Mouse (Mus musculus): Measurements from ENCODE around the gene Slc39a9. TPM values are rescaled to one million over a fixed set of nuclear protein-coding genes. Genes with fewer than 3 reads are reported as not detected.
A peak's percentile ranks its signal among the peaks of the same experiment; 100 is the strongest.

Slc39a9 gene
- polyA plus RNA-seq, 1 experiment from 2014 or later: 26.6 TPM

DNA sequence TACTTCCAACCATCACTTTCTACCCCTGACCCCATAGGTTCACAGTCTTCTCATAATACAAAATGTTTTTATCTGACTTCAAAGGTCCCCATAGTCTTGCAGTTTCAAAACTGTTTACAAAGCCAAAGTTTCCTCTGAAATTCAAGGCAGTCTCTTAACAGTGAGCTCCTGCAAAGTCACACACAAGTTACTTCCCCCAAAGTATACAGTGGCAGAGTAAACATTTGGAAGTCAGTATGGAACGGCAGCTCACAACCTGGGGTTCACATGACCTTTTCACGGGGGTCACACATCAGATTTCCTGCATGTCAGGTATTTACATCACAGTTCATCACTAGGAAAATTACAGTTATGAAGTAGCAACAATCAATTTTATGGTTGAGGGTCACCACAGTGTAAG lies 20.3 kb downstream of the Slc39a9 start:
- WGBS: 75% methylated on average over 2 of the region's 2 CpGs
- Histone ChIP-seq H3K4me3 (ENCODE audit: low read depth, low read length) (no peak overlapping the region), H3K36me3 (replicated peaks; ENCODE audit: control insufficient read depth, insufficient read depth, low read depth, low read length) (no peaks in the 10 kb centered on the region), H3K27ac (replicated peaks; ENCODE audit: low read depth, low read length) (no peak overlapping the region), H3K4me1 (ENCODE audit: control insufficient read depth, insufficient read depth, low read length) (no peaks in the 10 kb centered on the region), H3K27me3 (ENCODE audit: control insufficient read depth, insufficient read depth, low read length) (no peaks in the 10 kb centered on the region), H3K9ac (replicated peaks; ENCODE audit: low read length) (no peak overlapping the region), H3K4me2 (ENCODE audit: low read depth, low read length) (no peak overlapping the region), H3K9me3 (replicated peaks; ENCODE audit: control insufficient read depth, low read length) (no peaks in the 10 kb centered on the region)
- DNase-seq (ENCODE audit: low spot score) (no peak), ATAC-seq (replicated peaks; ENCODE audit: insufficient number of reproducible peaks, low FRiP score, low TSS enrichment, low read depth) (no peak)

DNA sequence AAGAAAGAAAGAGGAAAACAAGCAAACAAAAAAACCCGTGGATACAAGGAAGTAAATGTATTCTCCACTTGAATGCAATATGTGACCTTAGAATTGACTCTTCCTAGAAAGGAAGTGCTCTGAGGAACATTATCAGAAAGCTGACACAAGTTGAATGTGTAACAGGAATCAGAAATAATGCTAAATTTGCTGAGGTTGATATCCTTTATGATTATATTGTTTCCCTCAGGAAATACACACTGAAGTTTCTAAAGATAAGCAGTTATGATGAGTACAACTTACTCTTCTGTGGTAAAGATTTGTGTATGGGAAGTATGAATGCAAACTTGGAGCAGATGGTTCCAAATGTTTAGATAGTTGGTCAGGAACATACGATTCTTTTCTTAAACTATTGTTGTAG lies 24.7 kb downstream of the Slc39a9 start:
- ATAC-seq (replicated peaks; ENCODE audit: insufficient number of reproducible peaks, low FRiP score, low TSS enrichment, low read depth) (no peak), DNase-seq (ENCODE audit: low spot score) (no peak)
- Histone ChIP-seq H3K27me3 (ENCODE audit: control insufficient read depth, insufficient read depth, low read length) (no peaks in the 10 kb centered on the region), H3K4me1 (ENCODE audit: control insufficient read depth, insufficient read depth, low read length) (no peaks in the 10 kb centered on the region), H3K4me2 (ENCODE audit: low read depth, low read length) (no peak overlapping the region), H3K9me3 (replicated peaks; ENCODE audit: control insufficient read depth, low read length) (no peaks in the 10 kb centered on the region), H3K4me3 (ENCODE audit: low read depth, low read length) (no peak overlapping the region), H3K36me3 (replicated peaks; ENCODE audit: control insufficient read depth, insufficient read depth, low read depth, low read length) (no peaks in the 10 kb centered on the region), H3K27ac (replicated peaks; ENCODE audit: low read depth, low read length) (no peak overlapping the region), H3K9ac (replicated peaks; ENCODE audit: low read length) (no peak overlapping the region)
- 82% methylated on average over 2 of the region's 2 CpGs for WGBS

GRCm38 (mm10) chr12:80673170-80673569 lies 29.5 kb downstream of the Slc39a9 start:
- no peaks in the 10 kb centered on the region; the same call in 1 of the 2 replicates for H3K36me3 ChIP-seq (replicated peaks; ENCODE audit: control insufficient read depth, insufficient read depth, low read depth, low read length)
- WGBS: 22% methylated on average over 3 of the region's 3 CpGs

GRCm38 (mm10) chr12:80681340-80681739 lies 37.7 kb downstream of the Slc39a9 start:
- ATAC-seq (replicated peaks; ENCODE audit: insufficient number of reproducible peaks, low FRiP score, low TSS enrichment, low read depth) (no peak; the same call in 1 of the 2 replicates), DNase-seq (ENCODE audit: low spot score) (peak; percentile 51)
- no peak overlapping the region for H3K27ac ChIP-seq (replicated peaks; ENCODE audit: low read depth, low read length)

More at GRCm38 (mm10) chr12:80673170-80673569, 29.5 kb downstream of the Slc39a9 start:
- no peaks in the 10 kb centered on the region for H3K9me3 ChIP-seq (replicated peaks; ENCODE audit: control insufficient read depth, low read length)
- no peak overlapping the region for H3K27ac ChIP-seq (replicated peaks; ENCODE audit: low read depth, low read length)
- DNase-seq (ENCODE audit: low spot score) (peak; percentile 75), ATAC-seq (replicated peaks; ENCODE audit: insufficient number of reproducible peaks, low FRiP score, low TSS enrichment, low read depth) (no peak)
- no peaks in the 10 kb centered on the region for H3K4me1 ChIP-seq (ENCODE audit: control insufficient read depth, insufficient read depth, low read length)
- no peaks in the 10 kb centered on the region for H3K27me3 ChIP-seq (ENCODE audit: control insufficient read depth, insufficient read depth, low read length)
- no peak overlapping the region for H3K9ac ChIP-seq (replicated peaks; ENCODE audit: low read length)
- H3K4me3 ChIP-seq (ENCODE audit: low read depth, low read length): no peak overlapping the region
- no peak overlapping the region for H3K4me2 ChIP-seq (ENCODE audit: low read depth, low read length)

GRCm38 (mm10) chr12:80683554-80683953 lies 39.9 kb downstream of the Slc39a9 start:
- no peak overlapping the region for H3K4me2 ChIP-seq (ENCODE audit: low read depth, low read length)
- H3K4me1 ChIP-seq (ENCODE audit: control insufficient read depth, insufficient read depth, low read length): no peaks in the 10 kb centered on the region
- DNase-seq (ENCODE audit: low spot score) (no peak), ATAC-seq (replicated peaks; ENCODE audit: insufficient number of reproducible peaks, low FRiP score, low TSS enrichment, low read depth) (no peak)
- no peaks in the 10 kb centered on the region for H3K36me3 ChIP-seq (replicated peaks; ENCODE audit: control insufficient read depth, insufficient read depth, low read depth, low read length)
- no peak overlapping the region for H3K4me3 ChIP-seq (ENCODE audit: low read depth, low read length)
- H3K9ac ChIP-seq (replicated peaks; ENCODE audit: low read length): no peak overlapping the region
- H3K27ac ChIP-seq (replicated peaks; ENCODE audit: low read depth, low read length): no peak overlapping the region
- no peaks in the 10 kb centered on the region for H3K9me3 ChIP-seq (replicated peaks; ENCODE audit: control insufficient read depth, low read length)
- WGBS: 90% methylated on average over 3 of the region's 3 CpGs
- H3K27me3 ChIP-seq (ENCODE audit: control insufficient read depth, insufficient read depth, low read length): no peaks in the 10 kb centered on the region

More at GRCm38 (mm10) chr12:80681340-80681739, 37.7 kb downstream of the Slc39a9 start:
- 66% methylated on average over 1 of the region's 1 CpGs for WGBS
- Histone ChIP-seq H3K9ac (replicated peaks; ENCODE audit: low read length) (no peak overlapping the region), H3K4me2 (ENCODE audit: low read depth, low read length) (no peak overlapping the region), H3K27me3 (ENCODE audit: control insufficient read depth, insufficient read depth, low read length) (no peaks in the 10 kb centered on the region), H3K4me1 (ENCODE audit: control insufficient read depth, insufficient read depth, low read length) (no peaks in the 10 kb centered on the region), H3K4me3 (ENCODE audit: low read depth, low read length) (no peak overlapping the region), H3K9me3 (replicated peaks; ENCODE audit: control insufficient read depth, low read length) (no peaks in the 10 kb centered on the region), H3K36me3 (replicated peaks; ENCODE audit: control insufficient read depth, insufficient read depth, low read depth, low read length) (no peaks in the 10 kb centered on the region; the same call in 1 of the 2 replicates)

GRCm38 (mm10) chr12:80684316-80684715 lies 40.6 kb downstream of the Slc39a9 start:
- Histone ChIP-seq H3K4me3 (ENCODE audit: low read depth, low read length) (no peak overlapping the region), H3K9me3 (replicated peaks; ENCODE audit: control insufficient read depth, low read length) (no peaks in the 10 kb centered on the region), H3K9ac (replicated peaks; ENCODE audit: low read length) (no peak overlapping the region), H3K27ac (replicated peaks; ENCODE audit: low read depth, low read length) (no peak overlapping the region), H3K4me1 (ENCODE audit: control insufficient read depth, insufficient read depth, low read length) (no peaks in the 10 kb centered on the region), H3K4me2 (ENCODE audit: low read depth, low read length) (no peak overlapping the region), H3K36me3 (replicated peaks; ENCODE audit: control insufficient read depth, insufficient read depth, low read depth, low read length) (no peaks in the 10 kb centered on the region), H3K27me3 (ENCODE audit: control insufficient read depth, insufficient read depth, low read length) (no peaks in the 10 kb centered on the region)
- no peak for ATAC-seq (replicated peaks; ENCODE audit: insufficient number of reproducible peaks, low FRiP score, low TSS enrichment, low read depth)
- DNase-seq (ENCODE audit: low spot score): no peak
- WGBS: 88% methylated on average over 3 of the region's 3 CpGs

DNA sequence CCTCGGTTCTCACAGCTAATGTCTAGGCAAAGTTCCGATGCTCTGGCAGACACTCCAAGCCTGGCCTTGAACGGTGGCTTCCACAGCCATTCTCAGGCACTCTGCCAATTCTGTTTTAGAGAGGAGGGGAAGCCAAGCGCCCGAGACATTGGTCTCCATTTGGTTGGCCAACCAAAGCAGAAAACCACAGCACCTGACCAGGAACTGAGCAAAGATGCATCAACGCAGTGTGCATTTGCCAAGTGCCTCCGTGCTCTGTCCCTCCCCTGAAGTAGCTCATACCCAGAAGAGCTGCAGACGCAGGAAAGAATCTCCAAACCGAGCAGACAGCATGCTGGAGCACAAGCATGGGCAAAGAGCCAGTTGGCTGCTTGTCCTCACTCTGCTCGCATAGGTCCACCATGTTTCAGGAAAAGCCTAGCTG lies 44.1 kb downstream of the Slc39a9 start:
- Histone ChIP-seq H3K9me3 (replicated peaks; ENCODE audit: control insufficient read depth, low read length) (no peaks in the 10 kb centered on the region), H3K27ac (replicated peaks; ENCODE audit: low read depth, low read length) (no peak overlapping the region), H3K4me2 (ENCODE audit: low read depth, low read length) (no peak overlapping the region), H3K36me3 (replicated peaks; ENCODE audit: control insufficient read depth, insufficient read depth, low read depth, low read length) (no peaks in the 10 kb centered on the region), H3K9ac (replicated peaks; ENCODE audit: low read length) (no peak overlapping the region), H3K4me3 (ENCODE audit: low read depth, low read length) (no peak overlapping the region), H3K27me3 (ENCODE audit: control insufficient read depth, insufficient read depth, low read length) (peaks cover 7% of the 10 kb centered on the region), H3K4me1 (ENCODE audit: control insufficient read depth, insufficient read depth, low read length) (no peaks in the 10 kb centered on the region; the same call in 1 of the 2 replicates)
- no peak for DNase-seq (ENCODE audit: low spot score)
- no peak for ATAC-seq (replicated peaks; ENCODE audit: insufficient number of reproducible peaks, low FRiP score, low TSS enrichment, low read depth)
- WGBS: 89% methylated on average over 10 of the region's 10 CpGs

- Histone ChIP-seq H3K4me3 (ENCODE audit: low read depth, low read length) (no peak overlapping the region), H3K9ac (replicated peaks; ENCODE audit: low read length) (no peak overlapping the region), H3K27ac (replicated peaks; ENCODE audit: low read depth, low read length) (no peak overlapping the region), H3K27me3 (ENCODE audit: control insufficient read depth, insufficient read depth, low read length) (peaks cover 15% of the 10 kb centered on the region), H3K9me3 (replicated peaks; ENCODE audit: control insufficient read depth, low read length) (no peaks in the 10 kb centered on the region), H3K4me2 (ENCODE audit: low read depth, low read length) (no peak overlapping the region), H3K36me3 (replicated peaks; ENCODE audit: control insufficient read depth, insufficient read depth, low read depth, low read length) (no peaks in the 10 kb centered on the region), H3K4me1 (ENCODE audit: control insufficient read depth, insufficient read depth, low read length) (no peaks in the 10 kb centered on the region; the same call in 1 of the 2 replicates)
- ATAC-seq (replicated peaks; ENCODE audit: insufficient number of reproducible peaks, low FRiP score, low TSS enrichment, low read depth) (no peak), DNase-seq (ENCODE audit: low spot score) (peak; percentile 14)
- 42% methylated on average over 5 of the region's 5 CpGs for WGBS
Measured at GRCm38 (mm10) chr12:80689696-80690095, 46.0 kb downstream of the Slc39a9 start.
